Mouse (Mus musculus): ENCODE results near the gene Arhgef3.
A peak's percentile ranks its signal among the peaks of the same experiment; 100 is the strongest.

The Arhgef3 gene

GRCm38 (mm10) chr14:27114362-27115274 lies at the start of gene Arhgef3:
Gene Arhgef3, plus strand, starts transcription at chr14:27114899.
- DNase-seq, result peak; percentile 66 to 84

GRCm38 (mm10) chr14:27066171-27066929 lies 48.3 kb upstream of the Arhgef3 start:
- peak; percentile 51 to 81 for DNase-seq

- DNase-seq, result no peak
Observed at GRCm38 (mm10) chr14:27067866-27068271, 46.8 kb upstream of the Arhgef3 start.

GRCm38 (mm10) chr14:27069434-27070097 lies 45.1 kb upstream of the Arhgef3 start:
- DNase-seq, result no peak

GRCm38 (mm10) chr14:27070128-27070527 lies 44.6 kb upstream of the Arhgef3 start:
- no peak for DNase-seq

- DNase-seq, result no peak
Observed at GRCm38 (mm10) chr14:27070758-27071157, 43.9 kb upstream of the Arhgef3 start.

GRCm38 (mm10) chr14:27071985-27072384 lies 42.7 kb upstream of the Arhgef3 start:
- DNase-seq, result peak; percentile 28 to 47

GRCm38 (mm10) chr14:27075084-27075483 lies 39.6 kb upstream of the Arhgef3 start:
- DNase-seq, result no peak

GRCm38 (mm10) chr14:27075909-27076521 lies 38.7 kb upstream of the Arhgef3 start:
- no peak for DNase-seq

- no peak for DNase-seq
Observed at GRCm38 (mm10) chr14:27076522-27076920, 38.2 kb upstream of the Arhgef3 start.

GRCm38 (mm10) chr14:27081536-27082275 lies 33.0 kb upstream of the Arhgef3 start:
- DNase-seq, result no peak

GRCm38 (mm10) chr14:27085471-27085870 lies 29.2 kb upstream of the Arhgef3 start:
- DNase-seq, result no peak

GRCm38 (mm10) chr14:27085999-27086398 lies 28.7 kb upstream of the Arhgef3 start:
- DNase-seq, result no peak

- no peak for DNase-seq
Observed at GRCm38 (mm10) chr14:27094247-27094646, 20.5 kb upstream of the Arhgef3 start.

- no peak for DNase-seq
Observed at GRCm38 (mm10) chr14:27096133-27096532, 18.6 kb upstream of the Arhgef3 start.

- DNase-seq, result peak; percentile 56 to 81
Observed at GRCm38 (mm10) chr14:27096779-27097178, 17.9 kb upstream of the Arhgef3 start.

GRCm38 (mm10) chr14:27101735-27102134 lies 13.0 kb upstream of the Arhgef3 start:
- no peak for DNase-seq

GRCm38 (mm10) chr14:27102720-27103119 lies 12.0 kb upstream of the Arhgef3 start:
- DNase-seq, result no peak

- peak in 1 of 2 experiments; percentile 32 for DNase-seq
Observed at GRCm38 (mm10) chr14:27105731-27106457, 8.8 kb upstream of the Arhgef3 start.

GRCm38 (mm10) chr14:27108748-27109504 lies 5.8 kb upstream of the Arhgef3 start:
- DNase-seq, result peak; percentile 48 to 56
